Mouse (Mus musculus) cortical plate, adult 2 months (tissue): Measurements from ENCODE around the gene Auts2. TPM values are rescaled to one million over a fixed set of nuclear protein-coding genes. Genes with fewer than 3 reads are reported as not detected.

Experiments
- H3K27ac ChIP-seq: fragments of 200-500 bp; 2 replicates; pipeline ENCODE4 v1.5.1; 2012; ENCODE audit warnings: low read length, control low read depth, inconsistent platforms; ENCODE audit not compliant: insufficient read depth
- H3K4me1 ChIP-seq: fragments of 200-500 bp; 2 replicates; pipeline ENCODE4 v1.6.1; 2011; ENCODE audit warnings: low read length; ENCODE audit not compliant: control insufficient read depth, insufficient read depth
- H3K4me3 ChIP-seq: fragments of 200-500 bp; 2 replicates; pipeline ENCODE4 v1.5.1; 2011; ENCODE audit warnings: mild to moderate bottlenecking, low read length, control low read depth; ENCODE audit not compliant: insufficient read depth
- CTCF ChIP-seq: fragments of 200-500 bp; IDR thresholded peaks from 2 replicates; pipeline ENCODE4 v1.5.1; 2011; ENCODE audit warnings: mild to moderate bottlenecking, control low read depth, low read length; ENCODE audit not compliant: insufficient read depth; ENCODE audit errors: extremely low read depth
- POLR2A ChIP-seq: fragments of 200-500 bp; IDR thresholded peaks from 2 replicates; pipeline ENCODE4 v1.6.1; 2011; ENCODE audit warnings: mild to moderate bottlenecking, low read length, control low read depth; ENCODE audit not compliant: insufficient read depth; ENCODE audit errors: extremely low read depth
- polyA plus RNA-seq: library from polyadenylated mRNA; depleted of rRNA; stranded (reverse); fragments of >200 nt; gene quantifications from 2 replicates; pipeline ENCODE4 v1.2.3, GENCODE M21; 2012

Gene Auts2
- polyA plus RNA-seq, 1 experiment: 29.7 TPM

GRCm38 (mm10) chr5:131865200-131865599 lies 677.9 kb downstream of the Auts2 start:
- TF ChIP-seq POLR2A: no peak
- no peak for TF ChIP-seq CTCF
- Histone ChIP-seq H3K4me3 (no peak overlapping the region), H3K4me1 (no peaks in the 10 kb centered on the region), H3K27ac (no peak overlapping the region)

- no peak overlapping the region for H3K4me3 ChIP-seq
- H3K27ac ChIP-seq: no peak overlapping the region
- TF ChIP-seq CTCF: no peak
- no peak for TF ChIP-seq POLR2A
- H3K4me1 ChIP-seq: no peaks in the 10 kb centered on the region; the same call in 1 of the 2 replicates
Observed at GRCm38 (mm10) chr5:131857976-131858375, 685.2 kb downstream of the Auts2 start.

GRCm38 (mm10) chr5:131855358-131855757 lies 687.8 kb downstream of the Auts2 start:
- H3K4me1 ChIP-seq: no peaks in the 10 kb centered on the region; the same call in 1 of the 2 replicates
- H3K27ac ChIP-seq: no peak overlapping the region
- TF ChIP-seq POLR2A (no peak), CTCF (no peak)
- no peak overlapping the region for H3K4me3 ChIP-seq

- Histone ChIP-seq H3K4me1 (no peaks in the 10 kb centered on the region; the same call in 1 of the 2 replicates), H3K27ac (no peak overlapping the region), H3K4me3 (no peak overlapping the region)
- TF ChIP-seq CTCF (no peak), POLR2A (no peak)
Observed at GRCm38 (mm10) chr5:131851597-131852453, 691.3 kb downstream of the Auts2 start.

- H3K27ac ChIP-seq: no peak overlapping the region
- no peak overlapping the region for H3K4me3 ChIP-seq
- H3K4me1 ChIP-seq: no peaks in the 10 kb centered on the region; the same call in 1 of the 2 replicates
- TF ChIP-seq POLR2A (no peak), CTCF (no peak)
Observed at GRCm38 (mm10) chr5:131850632-131851335, 692.4 kb downstream of the Auts2 start.

- TF ChIP-seq CTCF (no peak), POLR2A (no peak)
- no peak overlapping the region for H3K4me3 ChIP-seq
- H3K27ac ChIP-seq: no peak overlapping the region
- no peaks in the 10 kb centered on the region for H3K4me1 ChIP-seq
Observed at GRCm38 (mm10) chr5:131849644-131850043, 693.5 kb downstream of the Auts2 start.

GRCm38 (mm10) chr5:131844519-131844800 lies 698.7 kb downstream of the Auts2 start:
- TF ChIP-seq POLR2A (no peak), CTCF (no peak)
- H3K27ac ChIP-seq: no peak overlapping the region
- 0 out of 2 replicates have a peak, but pooled peaks cover 2% of the 10 kb centered on the region for H3K4me1 ChIP-seq
- H3K4me3 ChIP-seq: no peak overlapping the region

- Histone ChIP-seq H3K27ac (no peak overlapping the region), H3K4me1 (0 out of 2 replicates have a peak, but pooled peaks cover 2% of the 10 kb centered on the region), H3K4me3 (no peak overlapping the region)
- TF ChIP-seq POLR2A (no peak), CTCF (no peak)
Observed at GRCm38 (mm10) chr5:131843766-131844518, 699.2 kb downstream of the Auts2 start.

- 0 out of 2 replicates have a peak, but pooled peaks cover 2% of the 10 kb centered on the region for H3K4me1 ChIP-seq
- no peak for TF ChIP-seq CTCF
- no peak for TF ChIP-seq POLR2A
- H3K4me3 ChIP-seq: no peak overlapping the region
- no peak overlapping the region for H3K27ac ChIP-seq
Observed at GRCm38 (mm10) chr5:131839657-131840315, 703.4 kb downstream of the Auts2 start.
